Mouse (Mus musculus): ENCODE results near the gene Gdi1.

Gene Gdi1

GRCm38 (mm10) chrX:74304867-74305700 lies at the start of gene Gdi1:
Gene Gdi1 (plus strand): TSS chrX:74304998.
- peak; percentile 79 for DNase-seq (ENCODE audit: low spot score)

DNA sequence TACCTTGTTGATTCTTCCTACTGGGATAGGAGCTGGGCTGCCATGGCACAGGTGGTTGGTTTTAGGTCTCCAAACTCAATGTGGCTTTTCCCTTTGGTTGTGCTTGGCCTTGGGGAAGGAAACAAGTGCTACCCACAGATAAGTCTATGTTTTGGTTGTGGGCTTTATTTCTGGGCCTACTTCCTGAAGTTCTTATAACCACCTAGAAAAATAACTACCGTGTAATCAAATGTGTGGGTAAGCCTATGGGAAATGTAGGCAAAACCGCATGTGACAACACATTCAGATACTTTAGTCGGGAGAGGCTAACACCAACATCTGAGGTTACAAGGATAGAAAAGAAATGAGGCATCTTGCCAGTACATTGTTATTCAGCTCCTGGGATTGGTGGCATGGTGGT lies 47.1 kb upstream of the Gdi1 start:
- DNase-seq (ENCODE audit: low spot score): no peak

DNA sequence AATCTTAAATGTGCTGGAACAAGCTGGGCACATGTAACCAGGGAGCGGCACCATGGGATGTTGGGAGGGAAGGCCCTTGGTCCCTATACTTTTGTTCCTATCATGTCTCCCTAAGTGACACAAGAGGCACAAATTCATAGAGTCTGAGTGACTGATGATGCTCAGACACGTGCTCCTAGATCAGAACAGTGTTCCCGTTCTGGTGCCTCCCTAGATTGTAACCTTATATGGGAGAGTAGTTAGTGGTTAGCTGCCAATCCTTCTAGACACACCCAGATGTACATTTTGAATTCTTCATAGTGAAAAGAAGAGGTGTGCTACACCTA lies 35.1 kb upstream of the Gdi1 start:
- DNase-seq (ENCODE audit: low spot score): no peak

DNA sequence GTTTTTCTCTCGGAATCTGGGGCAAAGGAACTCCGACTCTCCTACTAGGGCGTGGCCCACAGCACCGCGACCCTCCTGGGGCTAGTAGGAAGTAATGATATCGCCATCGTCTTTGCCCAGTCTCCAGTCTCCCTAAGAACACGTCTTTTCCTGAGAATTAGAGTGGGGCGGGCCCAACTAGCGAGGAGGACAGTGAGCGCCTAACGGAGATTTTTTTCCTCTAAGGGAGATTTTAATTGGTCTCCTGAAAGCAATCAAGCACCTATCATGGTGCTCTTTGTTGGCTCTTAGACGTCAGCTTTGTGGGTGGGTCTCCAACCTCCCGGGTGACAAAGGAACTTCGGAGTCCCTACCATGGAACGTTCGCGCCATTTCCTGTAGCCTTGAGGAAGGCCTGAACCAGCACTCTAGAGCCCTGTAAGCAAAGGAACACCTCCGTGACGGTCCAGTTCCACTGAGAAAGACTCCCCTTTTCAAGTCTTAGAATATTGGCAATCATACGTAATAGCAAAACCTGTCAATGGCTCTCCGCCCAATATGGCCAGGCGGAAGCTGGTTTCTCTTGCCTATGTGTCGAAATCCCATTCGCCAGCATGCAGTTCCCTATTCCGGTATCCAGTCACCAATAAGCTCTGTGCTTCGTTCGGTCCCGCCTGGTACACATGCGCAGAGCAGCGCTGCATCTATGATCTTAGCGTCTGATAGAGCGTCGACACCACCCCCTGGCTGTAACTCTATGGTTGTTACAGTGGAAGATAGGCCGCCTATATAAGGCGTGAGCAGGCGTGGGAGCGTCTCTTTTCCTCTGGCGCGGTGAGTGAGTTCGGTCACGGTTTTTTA lies 34.5 kb upstream of the Gdi1 start, which contains the start of gene Rpl10:
Rpl10 (plus strand) TSS at position 751 of the 840 bp plus-strand sequence.
- peak; percentile 94 for DNase-seq (ENCODE audit: low spot score)

GRCm38 (mm10) chrX:74270902-74271551 lies 33.8 kb upstream of the Gdi1 start:
- DNase-seq (ENCODE audit: low spot score): peak; percentile 59

GRCm38 (mm10) chrX:74273422-74274322 lies 31.1 kb upstream of the Gdi1 start:
- DNase-seq (ENCODE audit: low spot score): peak; percentile 15

GRCm38 (mm10) chrX:74277916-74278315 lies 26.9 kb upstream of the Gdi1 start:
- DNase-seq (ENCODE audit: low spot score): no peak

DNA sequence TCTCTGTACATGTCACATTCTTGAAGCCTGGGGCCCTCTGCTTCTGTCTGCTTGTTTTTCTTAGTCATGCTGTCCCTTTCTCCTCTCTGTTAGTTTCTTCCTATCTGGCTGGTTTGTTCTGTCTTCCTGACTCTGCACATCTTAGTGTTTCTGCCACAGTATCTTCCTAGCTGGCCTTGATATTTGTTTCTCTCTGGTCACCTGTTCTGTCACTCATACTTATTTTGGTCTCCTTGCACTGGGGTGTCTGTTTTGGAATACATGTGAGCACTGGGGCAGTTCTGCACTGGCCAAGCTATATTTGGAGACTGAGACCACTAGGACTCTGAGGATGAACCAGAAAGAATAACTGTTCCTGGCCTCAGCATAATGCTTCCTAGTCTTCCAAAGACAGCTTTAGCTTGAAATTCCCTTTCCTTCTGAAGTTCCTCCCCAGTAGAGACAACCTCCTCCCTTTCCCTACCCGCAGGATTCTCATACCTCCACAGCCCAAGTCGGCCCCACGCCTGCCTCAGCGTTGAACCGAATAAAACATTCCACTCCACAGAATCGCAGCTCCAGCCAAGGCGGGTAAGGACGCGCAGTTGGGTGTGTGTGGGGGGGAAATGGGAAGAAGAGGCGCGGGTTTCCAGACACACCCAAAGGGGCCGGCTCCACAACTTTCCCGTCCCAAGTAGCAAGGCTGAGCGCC lies 23.6 kb upstream of the Gdi1 start:
- DNase-seq (ENCODE audit: low spot score): no peak

DNA sequence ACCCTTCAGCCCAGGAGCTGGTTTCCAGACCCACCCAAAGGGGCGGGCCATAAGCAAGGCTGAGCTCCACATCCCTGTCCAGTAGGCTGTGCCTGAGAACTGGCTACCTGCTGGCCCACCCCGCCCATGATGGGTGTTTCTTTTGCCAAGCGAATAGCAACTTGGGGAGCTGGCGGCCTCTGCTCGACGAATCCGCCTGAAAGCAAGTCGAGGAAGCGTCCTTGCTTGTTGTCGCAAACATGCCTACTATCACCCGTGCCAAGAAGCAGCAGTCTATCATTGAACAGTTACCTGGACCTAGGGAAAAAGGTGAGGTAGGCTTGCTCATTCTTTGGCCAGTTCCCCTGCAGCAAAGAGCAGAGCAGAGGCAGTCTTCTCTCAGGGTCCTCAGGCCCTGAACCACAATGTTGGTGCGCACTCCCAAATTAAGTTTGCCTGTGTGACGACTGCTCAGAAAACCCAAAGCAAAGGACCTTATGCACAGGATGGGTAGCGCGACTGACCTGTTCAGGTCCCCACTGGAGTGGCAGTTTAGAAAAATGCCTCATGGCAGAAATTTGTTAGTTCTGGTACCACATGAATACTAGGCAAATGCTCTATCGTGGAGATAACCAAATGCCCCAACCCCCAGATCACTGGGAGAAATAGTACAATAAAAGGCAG lies 22.9 kb upstream of the Gdi1 start, which contains the start of the genes Taz and Dnase1l1:
Taz (plus strand) TSS at position 181 of the 663 bp plus-strand sequence.
Dnase1l1 (minus strand) TSS at position 606 of the 663 bp plus-strand sequence.
- DNase-seq (ENCODE audit: low spot score): peak; percentile 70

DNA sequence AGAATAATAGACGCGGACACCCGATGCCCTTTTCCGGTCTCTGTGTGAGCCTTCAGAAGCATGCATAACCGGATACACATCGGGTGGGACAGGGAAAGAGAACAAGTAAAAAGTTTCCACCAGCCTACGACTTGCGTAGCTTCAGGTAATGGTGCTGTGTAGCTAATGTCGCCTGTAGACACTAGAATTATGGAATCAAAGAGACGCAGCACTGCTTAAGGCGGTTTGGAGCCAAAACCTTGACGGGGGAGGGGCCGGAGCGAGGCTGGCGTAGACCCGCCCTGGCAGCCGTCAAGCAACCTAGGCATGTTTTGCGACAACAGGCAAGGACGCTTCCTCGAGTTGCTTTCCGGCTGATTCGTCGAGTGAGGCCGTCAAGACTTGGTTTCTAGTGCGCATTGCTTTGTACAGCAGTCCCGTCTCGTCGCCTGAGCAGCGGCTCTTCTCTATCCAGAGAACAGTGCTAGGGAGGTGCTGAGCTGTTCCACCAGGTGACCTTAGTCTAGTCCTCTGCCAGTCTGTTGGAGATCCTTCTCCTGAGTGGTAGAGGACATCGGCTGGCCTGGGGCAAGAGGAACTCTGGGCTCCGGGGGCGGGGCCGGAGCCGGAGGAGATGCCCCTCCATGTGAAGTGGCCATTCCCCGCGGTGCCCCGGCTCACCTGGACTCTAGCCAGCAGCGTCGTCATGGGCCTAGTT lies 22.3 kb upstream of the Gdi1 start:
- DNase-seq (ENCODE audit: low spot score): peak; percentile 88

DNA sequence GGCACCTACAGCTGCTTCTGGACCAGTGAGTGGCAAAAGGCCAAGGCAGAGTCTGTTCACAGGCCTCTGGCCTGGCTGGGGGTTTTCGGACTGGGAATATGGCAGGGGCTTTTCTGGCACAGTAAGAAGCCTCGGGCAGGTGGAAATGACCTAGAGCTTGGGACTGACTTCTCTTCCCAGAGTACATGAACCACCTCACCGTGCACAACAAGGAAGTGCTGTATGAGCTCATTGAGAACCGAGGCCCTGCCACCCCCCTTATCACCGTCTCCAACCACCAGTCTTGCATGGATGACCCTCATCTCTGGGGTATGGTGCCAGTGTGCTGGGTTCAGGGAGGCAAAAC lies 21.7 kb upstream of the Gdi1 start:
- no peak for DNase-seq (ENCODE audit: low spot score)

GRCm38 (mm10) chrX:74293431-74293830 lies 11.4 kb upstream of the Gdi1 start:
- DNase-seq (ENCODE audit: low spot score): no peak

DNA sequence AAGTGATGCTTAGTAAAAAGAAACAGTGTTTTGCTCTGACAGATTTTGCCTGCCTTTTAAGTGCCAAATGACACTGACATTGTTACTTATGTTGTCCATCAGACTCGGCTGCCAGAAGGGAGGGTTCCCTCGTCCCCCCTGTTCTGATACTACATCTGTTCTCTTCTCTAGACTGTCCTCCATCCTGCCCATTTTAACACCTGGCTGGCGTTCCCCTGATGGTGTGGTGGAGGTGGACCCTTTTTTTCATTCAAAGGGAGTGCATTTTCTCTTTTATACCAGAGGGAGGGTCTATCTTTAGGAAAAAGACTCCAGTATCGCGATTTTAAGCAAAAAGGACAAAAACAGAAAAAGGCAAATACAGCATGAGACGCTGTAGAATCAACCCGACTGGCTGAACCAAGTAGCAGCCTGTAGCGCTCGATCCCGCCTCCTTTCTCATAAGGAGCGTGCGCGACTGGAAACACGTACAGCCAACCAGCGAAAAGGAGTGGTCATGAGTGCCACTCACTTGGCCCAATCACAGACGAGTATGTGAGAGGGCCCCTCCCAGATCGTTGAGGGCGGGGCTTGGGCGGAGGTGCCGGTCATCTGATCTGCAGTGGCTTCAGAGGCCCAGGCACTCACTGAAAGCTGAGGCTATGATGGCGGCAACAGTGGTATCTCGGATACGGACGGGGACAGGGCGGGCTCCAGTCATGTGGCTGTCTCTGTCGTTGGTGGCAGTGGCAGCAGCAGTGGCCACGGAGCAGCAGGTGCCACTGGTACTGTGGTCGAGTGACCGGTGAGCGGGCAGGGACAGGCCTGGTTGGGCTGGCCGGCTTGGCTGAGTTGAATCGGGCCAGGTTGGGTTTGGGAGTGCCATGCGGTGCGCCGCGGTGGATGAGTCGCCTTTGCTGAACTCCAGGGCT lies 8.0 kb upstream of the Gdi1 start, which contains the start of gene Atp6ap1:
Atp6ap1 (plus strand) TSS at position 560 of the 911 bp plus-strand sequence.
- DNase-seq (ENCODE audit: low spot score): peak; percentile 95

DNA sequence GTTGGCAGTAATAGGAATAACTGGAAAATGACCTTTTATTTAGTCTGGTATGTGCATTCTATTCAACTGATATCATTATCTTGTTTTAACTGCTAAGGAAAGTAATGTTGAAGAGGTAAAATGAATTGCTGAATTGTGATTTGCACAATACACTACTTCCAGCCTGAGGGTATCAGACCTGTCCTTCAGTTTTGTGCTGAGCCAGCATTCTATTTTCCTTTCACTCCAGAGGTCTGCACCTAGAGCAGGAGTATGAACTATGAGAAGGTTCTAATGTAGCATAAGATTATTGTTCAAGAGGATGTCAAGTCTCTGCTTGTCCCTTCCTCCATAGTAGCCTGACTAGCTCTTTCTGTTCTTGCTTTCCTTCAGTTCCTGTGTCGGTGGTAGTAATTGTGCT lies 6.5 kb upstream of the Gdi1 start:
- no peak for DNase-seq (ENCODE audit: low spot score)

DNA sequence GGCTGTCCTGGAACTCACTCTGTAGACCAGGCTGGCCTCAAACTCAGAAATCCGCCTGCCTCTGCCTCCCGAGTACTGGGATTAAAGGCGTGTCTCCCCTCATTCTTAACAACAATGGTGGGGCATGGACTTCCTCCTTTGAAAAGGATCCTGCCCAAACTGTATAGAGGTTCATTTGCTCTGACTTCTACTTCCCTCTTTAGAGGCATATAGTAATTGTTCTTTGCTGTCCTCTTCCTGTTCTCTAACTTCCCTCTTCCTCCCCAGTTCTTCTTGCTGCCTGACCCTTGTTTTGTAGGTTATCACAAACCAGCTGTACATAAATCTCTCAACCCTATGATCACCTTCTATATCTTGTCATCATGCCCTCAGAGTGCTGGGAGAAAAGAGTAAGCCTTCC lies 5.1 kb upstream of the Gdi1 start:
- DNase-seq (ENCODE audit: low spot score): no peak

GRCm38 (mm10) chrX:74312540-74313464 lies 8.0 kb downstream of the Gdi1 start, which contains the start of gene Fam50a:
Gene Fam50a (plus strand): TSS chrX:74313033.
- DNase-seq (ENCODE audit: low spot score): peak; percentile 86

- DNase-seq (ENCODE audit: low spot score): peak; percentile 75
These were observed 23.9 kb downstream of the Gdi1 start, which contains the start of gene Plxna3 for GRCm38 (mm10) chrX:74328725-74329161. Gene Plxna3 (plus strand): TSS chrX:74329066.
